Comparison of ENCODE assay signal across 19 mouse cellular contexts in genomic region chr4:105718080-105718479, GRCm38 (mm10).
"Had no signal": no experiment of that assay in that cellular context is flagged by ENCODE, and none has a peak within 500 bp of the region (broad histone marks: within the 10 kb centered on the region; RNA-seq: fewer than 3 reads in every experiment).

No protein-coding gene starts in this region.

- DNase-seq: kidney, postnatal 10 days; kidney, postnatal 36 days; layer of hippocampus, postnatal 36 days; liver, embryonic 13.5 days; lung, adult 2 months; lung, postnatal 14 days; lung, postnatal 4 days; right cerebral cortex, adult 18-20 months; right cerebral cortex, postnatal 14 days; right cerebral cortex, postnatal 4 days; thymus, adult 2 months; thymus, postnatal 14 days; thymus, postnatal 4 days had no signal

- H3K27me3 ChIP-seq: kidney, embryonic 15.5 days; liver, embryonic 13.5 days; midbrain, embryonic 12.5 days had no signal

- H3K9me3 ChIP-seq: liver, embryonic 13.5 days had no signal

- ATAC-seq: midbrain, embryonic 16.5 days had no signal

- H3K4me1 ChIP-seq: kidney, embryonic 15.5 days; liver, embryonic 13.5 days; midbrain, embryonic 12.5 days had no signal

- H3K36me3 ChIP-seq: kidney, embryonic 15.5 days; liver, embryonic 13.5 days; midbrain, embryonic 12.5 days had no signal

- H3K4me2 ChIP-seq: kidney, embryonic 15.5 days; liver, embryonic 13.5 days; midbrain, embryonic 12.5 days had no signal

- H3K9ac ChIP-seq: kidney, embryonic 15.5 days; liver, embryonic 13.5 days; midbrain, embryonic 12.5 days had no signal

- H3K27ac ChIP-seq: kidney, embryonic 15.5 days; left cerebral cortex, adult 2 months; liver, embryonic 13.5 days; midbrain, embryonic 12.5 days; stomach, postnatal 0 days had no signal

- H3K4me3 ChIP-seq: kidney, embryonic 15.5 days; left cerebral cortex, adult 2 months; liver, embryonic 13.5 days; midbrain, embryonic 12.5 days; myocyte had no signal
